Mouse (Mus musculus): ENCODE measurements at regions not wholly inside any gene's neighbourhood (a gene's known extent, or its start where the extent isn't known, plus 50 kb on each side); places are given as distances from the start of the nearest gene placed in this dataset.

GRCm38 (mm10) chr3:147583697-147584315, 731.6 kb downstream of the Ttll7 start:
- TF ChIP-seq CTCF (IDR thresholded peaks at IDR 0.05; ENCODE audit: low read depth, low read length) (no peak), POLR2A (IDR thresholded peaks at IDR 0.05; ENCODE audit: insufficient read depth, low read length) (no peak)

All from ES-Bruce4 (cell line).